Mouse (Mus musculus) neural tube, embryonic 14.5 days (tissue): ENCODE measurements at regions not wholly inside any gene's neighbourhood (a gene's known extent, or its start where the extent isn't known, plus 50 kb on each side); places are given as distances from the start of the nearest gene placed in this dataset.

ENCODE experiments used
- ATAC-seq: fragments of 200-750 bp; cut with Nextera tagmentation; 2 replicates; pipeline ENCODE4 v1.8.0; 2017; ENCODE audit warnings: low read depth, mild to moderate bottlenecking, moderate TSS enrichment, moderate library complexity
- H3K27ac ChIP-seq: fragments of 300-500 bp; sonication (generic); 2 replicates; pipeline ENCODE4 v1.5.1; 2014; ENCODE audit warnings: low read depth, mild to moderate bottlenecking, control low read depth, low read length, moderate library complexity, mixed read lengths
- H3K27me3 ChIP-seq: fragments of 300-500 bp; sonication (generic); 2 replicates; pipeline ENCODE4 v1.6.1; 2014; ENCODE audit warnings: low read length; ENCODE audit not compliant: control insufficient read depth, insufficient read depth
- H3K36me3 ChIP-seq: fragments of 300-500 bp; sonication (generic); 2 replicates; pipeline ENCODE4 v1.6.1; 2014; ENCODE audit warnings: low read length, mixed read lengths; ENCODE audit not compliant: control insufficient read depth, insufficient read depth
- H3K4me1 ChIP-seq: fragments of 300-500 bp; sonication (generic); 2 replicates; pipeline ENCODE4 v1.6.1; 2014; ENCODE audit warnings: low read length; ENCODE audit not compliant: control insufficient read depth, insufficient read depth
- H3K4me2 ChIP-seq: fragments of 300-500 bp; sonication (generic); 2 replicates; pipeline ENCODE4 v1.6.1; 2014; ENCODE audit warnings: mild to moderate bottlenecking, low read depth, low read length, control low read depth
- H3K4me3 ChIP-seq: fragments of 300-500 bp; sonication (generic); 2 replicates; pipeline ENCODE4 v1.5.1; 2014; ENCODE audit warnings: low read depth, low read length, control low read depth, mixed read lengths
- H3K9ac ChIP-seq: fragments of 300-500 bp; sonication (generic); replicated peaks from 2 replicates; pipeline ENCODE4 v1.6.1; 2014; ENCODE audit warnings: low read depth, mild to moderate bottlenecking, control low read depth, low read length, mixed read lengths
- H3K9me3 ChIP-seq: fragments of 300-500 bp; sonication (generic); 2 replicates; pipeline ENCODE4 v1.6.1; 2016; ENCODE audit warnings: low read length; ENCODE audit not compliant: control insufficient read depth
- WGBS: fragments of 180-500 bp; shearing (Covaris S2); extraction: QIAGEN DNeasy Blood & Tissue Kit; methylation state at CpG from one replicate; pipeline ENCODE4 v1.1.7; 2014; 5-methylcytosine and 5-hydroxymethylcytosine counted together

DNA sequence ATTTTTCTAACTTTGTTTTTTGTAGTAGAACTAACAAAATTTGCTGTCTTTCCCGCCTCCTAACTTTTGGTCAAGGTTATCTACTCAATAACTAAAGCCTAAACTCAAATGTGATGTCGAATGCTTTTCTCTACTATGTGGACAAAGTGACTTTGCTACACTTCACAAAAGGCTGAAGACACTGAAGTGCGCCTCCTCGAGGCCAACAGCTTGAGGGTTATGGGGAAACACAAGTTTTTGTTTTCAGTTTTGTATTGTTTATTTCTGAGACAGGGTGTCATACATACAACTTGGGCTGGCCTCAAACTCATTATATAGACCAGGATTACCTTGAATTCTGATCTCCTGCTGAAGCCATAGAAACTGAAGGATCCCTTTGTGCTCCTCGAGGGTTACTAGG lies 162.4 kb upstream of the Tnfaip3 start:
- Histone ChIP-seq H3K27ac (no peak overlapping the region), H3K4me2 (no peak overlapping the region), H3K27me3 (no peaks in the 10 kb centered on the region), H3K4me1 (no peaks in the 10 kb centered on the region), H3K9me3 (no peaks in the 10 kb centered on the region), H3K9ac (no peak overlapping the region), H3K36me3 (no peaks in the 10 kb centered on the region), H3K4me3 (no peak overlapping the region)
- ATAC-seq: no peak
- 87% methylated on average over 5 of the region's 5 CpGs for WGBS

DNA sequence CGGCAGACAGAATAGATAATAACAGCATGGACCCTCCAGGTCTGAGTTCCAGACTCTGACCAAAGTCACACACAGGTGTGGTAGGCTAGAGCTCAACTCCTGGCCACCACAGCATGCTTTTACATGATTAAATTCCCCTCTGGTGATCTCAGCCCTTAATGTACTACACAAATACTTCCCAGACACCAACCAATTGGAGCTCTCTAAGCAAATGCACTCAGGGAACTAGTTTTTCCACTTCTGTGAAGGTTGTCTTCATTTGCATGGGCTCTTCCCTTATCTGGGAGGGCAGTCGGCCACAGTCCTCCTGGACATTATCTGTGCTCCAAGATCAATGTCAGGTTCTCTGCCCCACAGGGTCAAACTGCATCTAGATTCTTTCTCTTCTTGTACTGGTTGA lies 162.0 kb upstream of the Tnfaip3 start:
- Histone ChIP-seq H3K4me1 (no peaks in the 10 kb centered on the region), H3K9me3 (no peaks in the 10 kb centered on the region), H3K27me3 (no peaks in the 10 kb centered on the region), H3K9ac (no peak overlapping the region), H3K4me2 (no peak overlapping the region), H3K27ac (no peak overlapping the region), H3K36me3 (no peaks in the 10 kb centered on the region), H3K4me3 (no peak overlapping the region)
- 85% methylated on average over 2 of the region's 2 CpGs for WGBS
- ATAC-seq: no peak

DNA sequence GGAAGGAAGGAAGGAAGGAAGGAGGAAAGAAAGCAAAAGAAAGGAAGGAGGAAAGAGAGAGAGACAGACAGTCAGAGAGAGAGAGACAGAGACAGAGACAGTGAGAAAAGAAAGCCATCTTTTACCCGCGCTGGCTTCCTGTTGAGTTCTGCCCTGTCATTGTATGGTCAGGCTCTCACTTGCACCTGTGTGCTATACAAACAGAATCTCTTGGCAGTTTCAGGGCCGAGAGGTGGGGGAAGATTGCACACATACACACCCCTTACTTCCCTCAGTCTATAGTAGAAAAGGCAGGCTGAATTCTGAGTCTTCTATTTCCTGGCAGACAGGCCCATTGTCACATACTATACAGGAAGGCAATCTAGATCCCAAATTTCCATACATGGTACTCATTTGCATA lies 160.8 kb upstream of the Tnfaip3 start:
- H3K4me3 ChIP-seq: no peak overlapping the region
- no peak for ATAC-seq
- H3K27ac ChIP-seq: no peak overlapping the region
- WGBS: 86% methylated on average over 3 of the region's 3 CpGs
- H3K4me1 ChIP-seq: no peaks in the 10 kb centered on the region
- no peak overlapping the region for H3K9ac ChIP-seq
- no peak overlapping the region for H3K4me2 ChIP-seq
- no peaks in the 10 kb centered on the region for H3K36me3 ChIP-seq
- no peaks in the 10 kb centered on the region for H3K9me3 ChIP-seq
- H3K27me3 ChIP-seq: no peaks in the 10 kb centered on the region

DNA sequence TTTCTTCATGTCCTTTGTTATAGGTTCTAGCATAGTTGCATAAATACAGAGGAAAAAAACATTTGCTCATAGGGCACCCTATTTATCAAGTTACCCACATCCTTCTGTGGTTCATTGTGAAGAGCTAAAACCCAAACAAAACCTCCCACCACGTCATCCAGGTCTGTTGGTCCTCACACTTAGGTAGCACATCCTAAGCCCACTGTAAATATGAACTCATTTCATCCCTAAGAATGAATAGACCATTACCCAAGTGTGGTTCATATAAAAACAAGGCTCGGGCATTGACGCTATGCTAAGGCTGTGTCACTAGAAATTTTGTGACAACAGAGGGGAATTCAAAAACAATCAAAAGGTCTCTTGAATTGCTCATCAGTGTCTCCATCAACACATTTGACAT lies 156.4 kb upstream of the Tnfaip3 start:
- Histone ChIP-seq H3K4me1 (no peaks in the 10 kb centered on the region), H3K27me3 (no peaks in the 10 kb centered on the region), H3K27ac (no peak overlapping the region), H3K4me2 (no peak overlapping the region), H3K9me3 (no peaks in the 10 kb centered on the region), H3K4me3 (no peak overlapping the region), H3K9ac (no peak overlapping the region), H3K36me3 (no peaks in the 10 kb centered on the region)
- no peak for ATAC-seq
- WGBS: 81% methylated on average over 3 of the region's 3 CpGs

DNA sequence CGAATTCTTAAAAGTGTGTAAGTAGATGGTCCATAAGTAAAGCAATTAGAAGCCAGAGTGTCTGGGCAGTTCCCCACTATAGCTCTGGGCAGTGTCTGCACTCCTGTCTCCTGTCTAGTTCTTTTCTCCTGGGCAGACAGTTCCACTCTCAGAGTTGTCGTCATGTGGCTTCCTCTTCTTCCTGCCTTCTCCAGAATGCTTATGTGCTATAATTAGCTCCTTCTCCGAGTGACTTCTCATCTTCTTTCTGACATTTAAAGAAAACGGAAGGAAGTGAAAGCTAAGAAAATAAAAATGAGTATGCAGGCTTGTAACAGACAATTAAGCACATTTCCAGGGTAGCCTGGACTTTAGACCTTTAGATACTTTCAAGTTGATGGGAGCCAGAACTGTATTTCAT lies 155.1 kb upstream of the Tnfaip3 start:
- Histone ChIP-seq H3K4me3 (no peak overlapping the region), H3K4me2 (no peak overlapping the region), H3K9ac (no peak overlapping the region), H3K27ac (no peak overlapping the region), H3K4me1 (no peaks in the 10 kb centered on the region), H3K27me3 (no peaks in the 10 kb centered on the region), H3K9me3 (no peaks in the 10 kb centered on the region), H3K36me3 (no peaks in the 10 kb centered on the region)
- 80% methylated on average over 4 of the region's 4 CpGs for WGBS
- ATAC-seq: no peak

GRCm38 (mm10) chr10:19169272-19169671 lies 153.8 kb upstream of the Tnfaip3 start:
- no peak overlapping the region for H3K4me2 ChIP-seq
- no peaks in the 10 kb centered on the region for H3K9me3 ChIP-seq
- WGBS: 75% methylated on average over 2 of the region's 2 CpGs
- H3K27ac ChIP-seq: no peak overlapping the region
- H3K9ac ChIP-seq: no peak overlapping the region
- no peaks in the 10 kb centered on the region for H3K27me3 ChIP-seq
- no peak overlapping the region for H3K4me3 ChIP-seq
- H3K36me3 ChIP-seq: no peaks in the 10 kb centered on the region
- no peaks in the 10 kb centered on the region for H3K4me1 ChIP-seq
- no peak for ATAC-seq

GRCm38 (mm10) chr10:19168362-19168761 lies 152.9 kb upstream of the Tnfaip3 start:
- Histone ChIP-seq H3K36me3 (no peaks in the 10 kb centered on the region), H3K4me3 (no peak overlapping the region)
- WGBS: 89% methylated on average over 5 of the region's 5 CpGs

DNA sequence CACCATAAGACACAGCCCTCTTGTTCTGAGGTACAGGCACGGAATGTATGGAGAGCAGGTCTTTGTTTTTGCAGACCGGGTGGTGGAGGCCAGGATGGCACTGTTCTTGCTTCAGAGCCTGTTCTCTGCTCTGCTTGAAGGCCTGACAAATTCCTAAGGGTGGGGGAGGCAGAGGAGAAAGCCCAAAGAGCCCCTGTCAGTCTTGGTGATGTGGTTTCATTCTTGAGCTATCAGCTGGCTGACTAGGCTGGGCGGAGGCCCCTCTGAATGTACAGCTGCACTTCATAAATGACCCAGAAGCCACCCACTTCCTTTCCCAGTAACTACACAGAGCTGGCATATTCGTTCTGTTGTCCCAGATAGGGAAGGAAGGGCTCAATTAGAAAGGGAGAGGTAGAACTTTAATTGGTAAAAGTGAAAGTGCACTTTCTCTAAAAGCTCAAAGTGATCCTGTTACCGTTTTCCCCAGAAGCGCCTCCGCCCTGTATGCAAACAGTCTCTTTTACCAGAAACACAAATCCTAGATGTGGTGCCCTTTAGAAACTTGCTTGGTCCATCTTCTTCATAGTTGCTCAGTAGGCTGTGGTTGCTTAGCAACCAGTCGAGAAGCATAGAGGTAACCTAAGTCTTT lies 152.3 kb upstream of the Tnfaip3 start:
- ATAC-seq: no peak; the same call in 1 of the 2 replicates
- Histone ChIP-seq H3K9ac (no peak overlapping the region), H3K27ac (no peak overlapping the region), H3K4me1 (no peaks in the 10 kb centered on the region), H3K27me3 (no peaks in the 10 kb centered on the region), H3K4me3 (no peak overlapping the region), H3K36me3 (no peaks in the 10 kb centered on the region), H3K9me3 (no peaks in the 10 kb centered on the region), H3K4me2 (no peak overlapping the region)
- 33% methylated on average over 8 of the region's 8 CpGs for WGBS

More at GRCm38 (mm10) chr10:19168362-19168761, 152.9 kb upstream of the Tnfaip3 start:
- no peaks in the 10 kb centered on the region for H3K27me3 ChIP-seq
- ATAC-seq: no peak
- no peak overlapping the region for H3K9ac ChIP-seq
- no peaks in the 10 kb centered on the region for H3K9me3 ChIP-seq
- H3K27ac ChIP-seq: no peak overlapping the region
- no peaks in the 10 kb centered on the region for H3K4me1 ChIP-seq
- H3K4me2 ChIP-seq: no peak overlapping the region

DNA sequence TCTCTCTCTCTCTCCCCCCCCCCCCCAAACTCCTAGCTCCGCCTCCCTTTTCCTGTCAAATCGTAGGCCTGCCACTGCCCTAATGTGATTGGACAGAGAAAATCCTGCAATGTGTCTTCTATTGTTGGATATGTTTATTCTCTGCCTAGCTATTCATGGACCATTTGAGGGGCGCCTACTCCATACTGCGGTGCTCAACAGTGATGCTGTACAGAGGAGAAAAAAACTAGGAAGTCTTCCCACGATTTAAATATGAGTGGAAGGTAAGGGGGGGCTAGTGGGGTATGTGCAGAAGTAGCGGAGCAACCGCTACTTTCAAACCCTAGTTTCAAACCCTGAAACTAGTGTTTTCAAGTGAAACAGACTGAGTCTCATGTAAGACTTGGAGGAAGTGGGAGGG lies 151.6 kb upstream of the Tnfaip3 start:
- ATAC-seq: no peak; the same call in 1 of the 2 replicates
- Histone ChIP-seq H3K27me3 (no peaks in the 10 kb centered on the region), H3K4me1 (no peaks in the 10 kb centered on the region), H3K27ac (no peak overlapping the region), H3K9me3 (no peaks in the 10 kb centered on the region), H3K4me3 (no peak overlapping the region), H3K36me3 (no peaks in the 10 kb centered on the region), H3K4me2 (no peak overlapping the region), H3K9ac (no peak overlapping the region)
- WGBS: 73% methylated on average over 7 of the region's 7 CpGs
